Mouse (Mus musculus) neural tube, embryonic 14.5 days (tissue): ENCODE data around the gene Tmie. TPM values are rescaled to one million over a fixed set of nuclear protein-coding genes. Genes with fewer than 3 reads are reported as not detected.

Experiments used
- ATAC-seq: fragments of 200-750 bp; cut with Nextera tagmentation; 2 replicates; pipeline ENCODE4 v1.8.0; 2017; ENCODE audit warnings: low read depth, mild to moderate bottlenecking, moderate TSS enrichment, moderate library complexity
- H3K27ac ChIP-seq: fragments of 300-500 bp; sonication (generic); 2 replicates; pipeline ENCODE4 v1.5.1; 2014; ENCODE audit warnings: low read depth, mild to moderate bottlenecking, control low read depth, low read length, moderate library complexity, mixed read lengths
- H3K27me3 ChIP-seq: fragments of 300-500 bp; sonication (generic); 2 replicates; pipeline ENCODE4 v1.6.1; 2014; ENCODE audit warnings: low read length; ENCODE audit not compliant: control insufficient read depth, insufficient read depth
- H3K36me3 ChIP-seq: fragments of 300-500 bp; sonication (generic); 2 replicates; pipeline ENCODE4 v1.6.1; 2014; ENCODE audit warnings: low read length, mixed read lengths; ENCODE audit not compliant: control insufficient read depth, insufficient read depth
- H3K4me1 ChIP-seq: fragments of 300-500 bp; sonication (generic); 2 replicates; pipeline ENCODE4 v1.6.1; 2014; ENCODE audit warnings: low read length; ENCODE audit not compliant: control insufficient read depth, insufficient read depth
- H3K4me2 ChIP-seq: fragments of 300-500 bp; sonication (generic); 2 replicates; pipeline ENCODE4 v1.6.1; 2014; ENCODE audit warnings: mild to moderate bottlenecking, low read depth, low read length, control low read depth
- H3K4me3 ChIP-seq: fragments of 300-500 bp; sonication (generic); 2 replicates; pipeline ENCODE4 v1.5.1; 2014; ENCODE audit warnings: low read depth, low read length, control low read depth, mixed read lengths
- H3K9ac ChIP-seq: fragments of 300-500 bp; sonication (generic); replicated peaks from 2 replicates; pipeline ENCODE4 v1.6.1; 2014; ENCODE audit warnings: low read depth, mild to moderate bottlenecking, control low read depth, low read length, mixed read lengths
- H3K9me3 ChIP-seq: fragments of 300-500 bp; sonication (generic); 2 replicates; pipeline ENCODE4 v1.6.1; 2016; ENCODE audit warnings: low read length; ENCODE audit not compliant: control insufficient read depth
- WGBS: fragments of 180-500 bp; shearing (Covaris S2); extraction: QIAGEN DNeasy Blood & Tissue Kit; methylation state at CpG from one replicate; pipeline ENCODE4 v1.1.7; 2014; 5-methylcytosine and 5-hydroxymethylcytosine counted together
- polyA plus RNA-seq: library from polyadenylated mRNA; unstranded; fragments of >200 nt; fragmentation: Nextera tagmentation; extraction: Ambion mirVana; gene quantifications from 2 replicates; pipeline ENCODE4 v1.2.1, GENCODE M21; 2014

The Tmie gene
- polyA plus RNA-seq, 1 experiment from 2014 or later: 3.1 TPM

GRCm38 (mm10) chr9:110857781-110858472 is 22.0 kb downstream of the Tmie start, which contains the start of gene Prss50:
Gene Prss50 (plus strand): TSS chr9:110857967.
- ATAC-seq: no peak
- no peaks in the 10 kb centered on the region; the same call in 1 of the 2 replicates for H3K27me3 ChIP-seq
- no peaks in the 10 kb centered on the region for H3K36me3 ChIP-seq
- no peak within 1 kb of the TSS for H3K27ac ChIP-seq
- no peaks in the 10 kb centered on the region for H3K4me1 ChIP-seq
- H3K9ac ChIP-seq: no peak within 1 kb of the TSS
- no peaks in the 10 kb centered on the region for H3K9me3 ChIP-seq
- peak within 1 kb of the TSS; percentile 42 for H3K4me2 ChIP-seq
- peak within 1 kb of the TSS; percentile 16 for H3K4me3 ChIP-seq
- 12% methylated on average over 47 of the region's 50 CpGs for WGBS

- H3K4me2 ChIP-seq: no peak overlapping the region
Measured at GRCm38 (mm10) chr9:110856920-110857319, 23.0 kb downstream of the Tmie start.

GRCm38 (mm10) chr9:110855903-110856302 is 24.0 kb downstream of the Tmie start:
- Histone ChIP-seq H3K4me2 (no peak overlapping the region), H3K9me3 (no peaks in the 10 kb centered on the region), H3K4me1 (no peaks in the 10 kb centered on the region), H3K36me3 (no peaks in the 10 kb centered on the region), H3K4me3 (no peak overlapping the region), H3K9ac (no peak overlapping the region), H3K27ac (no peak overlapping the region), H3K27me3 (no peaks in the 10 kb centered on the region; the same call in 1 of the 2 replicates)
- WGBS: 74% methylated on average over 7 of the region's 7 CpGs
- ATAC-seq: no peak

More at GRCm38 (mm10) chr9:110856920-110857319, 23.0 kb downstream of the Tmie start:
- no peaks in the 10 kb centered on the region; the same call in 1 of the 2 replicates for H3K27me3 ChIP-seq
- H3K36me3 ChIP-seq: no peaks in the 10 kb centered on the region
- H3K9me3 ChIP-seq: no peaks in the 10 kb centered on the region
- no peak overlapping the region for H3K9ac ChIP-seq
- H3K4me1 ChIP-seq: no peaks in the 10 kb centered on the region
- H3K4me3 ChIP-seq: no peak overlapping the region
- WGBS: 75% methylated on average over 4 of the region's 4 CpGs
- H3K27ac ChIP-seq: no peak overlapping the region
- no peak for ATAC-seq

GRCm38 (mm10) chr9:110849162-110849561 is 30.8 kb downstream of the Tmie start:
- Histone ChIP-seq H3K4me1 (no peaks in the 10 kb centered on the region), H3K9ac (no peak overlapping the region), H3K9me3 (no peaks in the 10 kb centered on the region), H3K4me2 (no peak overlapping the region), H3K4me3 (no peak overlapping the region), H3K36me3 (no peaks in the 10 kb centered on the region), H3K27ac (no peak overlapping the region), H3K27me3 (no peaks in the 10 kb centered on the region)
- WGBS: 83% methylated on average over 7 of the region's 7 CpGs
- no peak for ATAC-seq

GRCm38 (mm10) chr9:110844206-110844605 is 35.7 kb downstream of the Tmie start, which contains the start of gene Prss46:
Gene Prss46 (plus strand): TSS chr9:110844506.
- 89% methylated on average over 10 of the region's 10 CpGs for WGBS

GRCm38 (mm10) chr9:110841438-110841837 is 38.5 kb downstream of the Tmie start:
- H3K9me3 ChIP-seq: no peaks in the 10 kb centered on the region
- WGBS: 83% methylated on average over 2 of the region's 2 CpGs
- H3K36me3 ChIP-seq: no peaks in the 10 kb centered on the region
- no peak overlapping the region for H3K27ac ChIP-seq
- H3K4me1 ChIP-seq: no peaks in the 10 kb centered on the region
- H3K9ac ChIP-seq: no peak overlapping the region
- no peaks in the 10 kb centered on the region for H3K27me3 ChIP-seq
- no peak overlapping the region for H3K4me3 ChIP-seq
- ATAC-seq: no peak
- H3K4me2 ChIP-seq: no peak overlapping the region

More at GRCm38 (mm10) chr9:110844206-110844605, 35.7 kb downstream of the Tmie start, which contains the start of gene Prss46:
- H3K27me3 ChIP-seq: no peaks in the 10 kb centered on the region
- no peak within 1 kb of the TSS for H3K9ac ChIP-seq
- H3K4me3 ChIP-seq: no peak within 1 kb of the TSS
- no peak within 1 kb of the TSS for H3K27ac ChIP-seq
- H3K4me2 ChIP-seq: no peak within 1 kb of the TSS
- no peaks in the 10 kb centered on the region for H3K36me3 ChIP-seq
- H3K9me3 ChIP-seq: no peaks in the 10 kb centered on the region
- no peaks in the 10 kb centered on the region for H3K4me1 ChIP-seq
- ATAC-seq: no peak

GRCm38 (mm10) chr9:110840905-110841304 is 39.0 kb downstream of the Tmie start:
- H3K27ac ChIP-seq: no peak overlapping the region
- WGBS: 68% methylated on average over 6 of the region's 6 CpGs
- H3K36me3 ChIP-seq: no peaks in the 10 kb centered on the region
- no peaks in the 10 kb centered on the region for H3K27me3 ChIP-seq
- H3K9ac ChIP-seq: no peak overlapping the region
- no peak overlapping the region for H3K4me3 ChIP-seq
- no peak overlapping the region for H3K4me2 ChIP-seq
- no peaks in the 10 kb centered on the region for H3K9me3 ChIP-seq
- H3K4me1 ChIP-seq: no peaks in the 10 kb centered on the region
- no peak for ATAC-seq

GRCm38 (mm10) chr9:110836112-110836511 is 43.8 kb downstream of the Tmie start:
- WGBS: 64% methylated on average over 2 of the region's 2 CpGs
- no peak overlapping the region for H3K4me3 ChIP-seq
- H3K9me3 ChIP-seq: no peaks in the 10 kb centered on the region
- H3K27ac ChIP-seq: no peak overlapping the region
- no peaks in the 10 kb centered on the region for H3K36me3 ChIP-seq
- ATAC-seq: no peak
- no peak overlapping the region for H3K4me2 ChIP-seq
- no peak overlapping the region for H3K9ac ChIP-seq
- H3K4me1 ChIP-seq: no peaks in the 10 kb centered on the region
- H3K27me3 ChIP-seq: no peaks in the 10 kb centered on the region

- no peak for ATAC-seq
- no peaks in the 10 kb centered on the region for H3K36me3 ChIP-seq
Measured at GRCm38 (mm10) chr9:110834961-110835360, 45.0 kb downstream of the Tmie start.

More at GRCm38 (mm10) chr9:110834961-110835360, 45.0 kb downstream of the Tmie start:
- Histone ChIP-seq H3K9ac (no peak overlapping the region), H3K9me3 (no peaks in the 10 kb centered on the region), H3K27ac (no peak overlapping the region), H3K27me3 (no peaks in the 10 kb centered on the region), H3K4me1 (no peaks in the 10 kb centered on the region), H3K4me3 (no peak overlapping the region), H3K4me2 (no peak overlapping the region)
- WGBS: 41% methylated on average over 10 of the region's 10 CpGs
